In genomic region chr11:75533314-75534015, GRCm38 (mm10) we compare ENCODE assay signal across 8 mouse cellular contexts. TPM values are rescaled to one million over a fixed set of nuclear protein-coding genes. Genes with fewer than 3 reads are reported as not detected.
DNase-seq lines count a peak whose midpoint lies in the region; ATAC-seq and TF ChIP-seq lines count a peak whose summit lies in the region.

No protein-coding gene starts in this region.

- no peak for TF ChIP-seq CTCF in heart, postnatal 0 days (IDR thresholded peaks at IDR 0.05; ENCODE audit: low read depth)

- no peaks in the 10 kb centered on the region for H3K36me3 ChIP-seq in hindbrain, embryonic 10.5 days
- no peaks in the 10 kb centered on the region for H3K36me3 ChIP-seq in hindbrain, embryonic 11.5 days (ENCODE audit: control insufficient read depth, insufficient read depth, low read length)
- no peaks in the 10 kb centered on the region for H3K36me3 ChIP-seq in heart, postnatal 0 days (replicated peaks; ENCODE audit: control insufficient read depth, insufficient read depth, low read length)
- H3K36me3 ChIP-seq in midbrain, embryonic 14.5 days (ENCODE audit: control insufficient read depth, insufficient read depth, low read length) = no peaks in the 10 kb centered on the region

- no peak for TF ChIP-seq EP300 in heart, postnatal 0 days (IDR thresholded peaks at IDR 0.05; ENCODE audit: low read depth)

- no peak overlapping the region for H3K9ac ChIP-seq in hindbrain, embryonic 11.5 days (ENCODE audit: low read depth, low read length)
- H3K9ac ChIP-seq in heart, postnatal 0 days (replicated peaks; ENCODE audit: low read depth, low read length) = no peak overlapping the region
- peak overlapping the region; percentile 96; the same call in 1 of the 2 replicates for H3K9ac ChIP-seq in midbrain, embryonic 14.5 days (replicated peaks; ENCODE audit: low read length)

- peak overlapping the region; percentile 82 for H3K4me3 ChIP-seq in hindbrain, embryonic 10.5 days
- no peak overlapping the region for H3K4me3 ChIP-seq in hindbrain, embryonic 11.5 days (ENCODE audit: low read depth, low read length)
- peak overlapping the region; percentile 69; the same call in 1 of the 2 replicates for H3K4me3 ChIP-seq in heart, postnatal 0 days (ENCODE audit: low read depth, low read length)
- H3K4me3 ChIP-seq in midbrain, embryonic 14.5 days (replicated peaks; ENCODE audit: low read depth, low read length) = peak overlapping the region; percentile 73

- no peak overlapping the region for H3K4me2 ChIP-seq in hindbrain, embryonic 11.5 days (replicated peaks; ENCODE audit: low read depth, low read length)
- H3K4me2 ChIP-seq in heart, postnatal 0 days (ENCODE audit: low read depth, low read length) = peak overlapping the region; percentile 98; the same call in 1 of the 2 replicates
- peak overlapping the region; percentile 100 for H3K4me2 ChIP-seq in midbrain, embryonic 14.5 days (ENCODE audit: low read length)

- H3K27me3 ChIP-seq in hindbrain, embryonic 10.5 days (ENCODE audit: insufficient read depth, poor library complexity, severe bottlenecking) = 0 out of 2 replicates have a peak, but pooled peaks cover 8% of the 10 kb centered on the region
- H3K27me3 ChIP-seq in hindbrain, embryonic 11.5 days (ENCODE audit: control insufficient read depth, insufficient read depth, low read length) = no peaks in the 10 kb centered on the region
- H3K27me3 ChIP-seq in heart, postnatal 0 days (ENCODE audit: control insufficient read depth, insufficient read depth, low read length) = no peaks in the 10 kb centered on the region
- H3K27me3 ChIP-seq in midbrain, embryonic 14.5 days (ENCODE audit: control insufficient read depth, insufficient read depth, low read length) = no peaks in the 10 kb centered on the region

- DNase-seq in hindbrain, embryonic 10.5 days (ENCODE audit: low spot score) = no peak
- no peak for DNase-seq in hindbrain, embryonic 11.5 days (ENCODE audit: low spot score)
- peak; percentile 31 for DNase-seq in T-cell, adult 2 months (ENCODE audit: low spot score)
- DNase-seq in heart, postnatal 0 days (ENCODE audit: low spot score) = no peak
- no peak for DNase-seq in midbrain, embryonic 14.5 days
- DNase-seq in adrenal gland, postnatal 14 days = no peak
- no peak for DNase-seq in right cerebral cortex, postnatal 14 days

- 83% methylated on average over 6 of the region's 6 CpGs for WGBS in hindbrain, embryonic 10.5 days
- WGBS in hindbrain, embryonic 11.5 days = 84% methylated on average over 6 of the region's 6 CpGs
- WGBS in heart, postnatal 0 days = 66% methylated on average over 6 of the region's 6 CpGs
- WGBS in midbrain, embryonic 14.5 days = 87% methylated on average over 6 of the region's 6 CpGs

- H3K4me1 ChIP-seq in hindbrain, embryonic 10.5 days (replicated peaks) = peaks cover 51% of the 10 kb centered on the region
- H3K4me1 ChIP-seq in hindbrain, embryonic 11.5 days (replicated peaks; ENCODE audit: control insufficient read depth, insufficient read depth, low read length) = peaks cover 7% of the 10 kb centered on the region
- H3K4me1 ChIP-seq in heart, postnatal 0 days (ENCODE audit: control insufficient read depth, insufficient read depth) = peaks cover 18% of the 10 kb centered on the region
- H3K4me1 ChIP-seq in midbrain, embryonic 14.5 days (ENCODE audit: control insufficient read depth, insufficient read depth, low read length) = peaks cover 32% of the 10 kb centered on the region

- ATAC-seq in hindbrain, embryonic 11.5 days (ENCODE audit: low FRiP score) = no peak
- no peak for ATAC-seq in heart, postnatal 0 days (ENCODE audit: insufficient read depth, low read depth)
- ATAC-seq in midbrain, embryonic 14.5 days (ENCODE audit: low FRiP score, low TSS enrichment) = no peak
- ATAC-seq in inflammation-experienced regulatory T-cells, adult 6 months = no peak

- 0 out of 2 replicates have a peak overlapping the region, but pooled peaks have one; percentile 59 for H3K27ac ChIP-seq in hindbrain, embryonic 10.5 days
- no peak overlapping the region for H3K27ac ChIP-seq in hindbrain, embryonic 11.5 days (ENCODE audit: low read depth, low read length)
- peak overlapping the region; percentile 60 for H3K27ac ChIP-seq in heart, postnatal 0 days (ENCODE audit: low read depth)
- no peak overlapping the region for H3K27ac ChIP-seq in midbrain, embryonic 14.5 days (replicated peaks; ENCODE audit: low read depth, low read length)

- no peaks in the 10 kb centered on the region for H3K9me3 ChIP-seq in hindbrain, embryonic 10.5 days
- H3K9me3 ChIP-seq in hindbrain, embryonic 11.5 days (ENCODE audit: control insufficient read depth, low read length) = no peaks in the 10 kb centered on the region
- H3K9me3 ChIP-seq in heart, postnatal 0 days (replicated peaks; ENCODE audit: control insufficient read depth, low read length) = no peaks in the 10 kb centered on the region
- no peaks in the 10 kb centered on the region for H3K9me3 ChIP-seq in midbrain, embryonic 14.5 days (ENCODE audit: control insufficient read depth, low read length)

RNA-seq across cellular contexts. Expression of gene Slc43a2, which starts 2.0 kb away (rescaled TPM):
- 5.2 and 7.1 TPM in 2 replicates for polyA plus RNA-seq in hindbrain, embryonic 10.5 days (2016; fragmentation: Nextera tagmentation; extraction: Ambion mirVana)
- polyA plus RNA-seq in hindbrain, embryonic 11.5 days (2014; fragmentation: Nextera tagmentation; extraction: Ambion mirVana) = 5.5 and 5.9 TPM in 2 replicates
- 3.6 and 6.0 TPM in 2 replicates for total RNA-seq in heart, postnatal 0 days (2014; rRNA removed; ENCODE audit: low replicate concordance)
- 4.5 and 4.8 TPM in 2 replicates for polyA plus RNA-seq in heart, postnatal 0 days (2015; fragmentation: Nextera tagmentation; extraction: Ambion mirVana)
- 15.7 and 18.3 TPM in 2 replicates for polyA plus RNA-seq in midbrain, embryonic 14.5 days (2014; fragmentation: Nextera tagmentation; extraction: Ambion mirVana)
- total RNA-seq in adrenal gland, postnatal 14 days (2021) = 22.4 and 29.2 TPM in 2 replicates
- polyA plus RNA-seq in inflammation-experienced regulatory T-cells, adult 6 months (2017; shearing (Covaris generic)) = 10 to 100 TPM; 20.1 to 22.4 (median 21.6) TPM

RNA-seq across cellular contexts. Expression of gene Scarf1, which starts 20.1 kb away (rescaled TPM):
- polyA plus RNA-seq in hindbrain, embryonic 10.5 days (2016; fragmentation: Nextera tagmentation; extraction: Ambion mirVana) = 4.9 and 6.4 TPM in 2 replicates
- 3.4 and 4.0 TPM in 2 replicates for polyA plus RNA-seq in hindbrain, embryonic 11.5 days (2014; fragmentation: Nextera tagmentation; extraction: Ambion mirVana)
- total RNA-seq in heart, postnatal 0 days (2014; rRNA removed; ENCODE audit: low replicate concordance) = 20.2 and 21.6 TPM in 2 replicates
- polyA plus RNA-seq in heart, postnatal 0 days (2015; fragmentation: Nextera tagmentation; extraction: Ambion mirVana) = 9.6 and 10.0 TPM in 2 replicates
- 2.0 and 3.6 TPM in 2 replicates for polyA plus RNA-seq in midbrain, embryonic 14.5 days (2014; fragmentation: Nextera tagmentation; extraction: Ambion mirVana)
- total RNA-seq in adrenal gland, postnatal 14 days (2021) = 12.7 and 14.6 TPM in 2 replicates
- under 1 TPM; 0.18 to 0.93 (median 0.28) TPM for polyA plus RNA-seq in inflammation-experienced regulatory T-cells, adult 6 months (2017; shearing (Covaris generic))

RNA-seq across cellular contexts. Expression of gene Rilp, which starts 23.6 kb away (rescaled TPM):
- polyA plus RNA-seq in hindbrain, embryonic 10.5 days (2016; fragmentation: Nextera tagmentation; extraction: Ambion mirVana) = 0.35 and 0.65 TPM in 2 replicates
- 0.63 and 0.66 TPM in 2 replicates for polyA plus RNA-seq in hindbrain, embryonic 11.5 days (2014; fragmentation: Nextera tagmentation; extraction: Ambion mirVana)
- total RNA-seq in heart, postnatal 0 days (2014; rRNA removed; ENCODE audit: low replicate concordance) = 41.5 and 50.8 TPM in 2 replicates
- 27.1 and 30.2 TPM in 2 replicates for polyA plus RNA-seq in heart, postnatal 0 days (2015; fragmentation: Nextera tagmentation; extraction: Ambion mirVana)
- 1.0 and 1.6 TPM in 2 replicates for polyA plus RNA-seq in midbrain, embryonic 14.5 days (2014; fragmentation: Nextera tagmentation; extraction: Ambion mirVana)
- total RNA-seq in adrenal gland, postnatal 14 days (2021) = 14.3 and 15.9 TPM in 2 replicates
- not detected for polyA plus RNA-seq in inflammation-experienced regulatory T-cells, adult 6 months (2017; shearing (Covaris generic))

RNA-seq across cellular contexts. Expression of gene Prpf8, which starts 46.8 kb away (rescaled TPM):
- 74.8 and 78.1 TPM in 2 replicates for polyA plus RNA-seq in hindbrain, embryonic 10.5 days (2016; fragmentation: Nextera tagmentation; extraction: Ambion mirVana)
- polyA plus RNA-seq in hindbrain, embryonic 11.5 days (2014; fragmentation: Nextera tagmentation; extraction: Ambion mirVana) = 86.6 and 89.6 TPM in 2 replicates
- total RNA-seq in heart, postnatal 0 days (2014; rRNA removed; ENCODE audit: low replicate concordance) = 73.8 and 79.8 TPM in 2 replicates
- polyA plus RNA-seq in heart, postnatal 0 days (2015; fragmentation: Nextera tagmentation; extraction: Ambion mirVana) = 15.2 and 17.0 TPM in 2 replicates
- 59.9 and 89.5 TPM in 2 replicates for polyA plus RNA-seq in midbrain, embryonic 14.5 days (2014; fragmentation: Nextera tagmentation; extraction: Ambion mirVana)
- 127 and 135 TPM in 2 replicates for total RNA-seq in adrenal gland, postnatal 14 days (2021)
- 10 to 100 TPM; 37.6 to 48.7 (median 43.8) TPM for polyA plus RNA-seq in inflammation-experienced regulatory T-cells, adult 6 months (2017; shearing (Covaris generic))

RNA-seq across cellular contexts. Expression of gene Pitpna, which starts 54.4 kb away (rescaled TPM):
- 68.8 and 80.6 TPM in 2 replicates for polyA plus RNA-seq in hindbrain, embryonic 10.5 days (2016; fragmentation: Nextera tagmentation; extraction: Ambion mirVana)
- 96.2 and 99.5 TPM in 2 replicates for polyA plus RNA-seq in hindbrain, embryonic 11.5 days (2014; fragmentation: Nextera tagmentation; extraction: Ambion mirVana)
- 58.4 and 59.6 TPM in 2 replicates for total RNA-seq in heart, postnatal 0 days (2014; rRNA removed; ENCODE audit: low replicate concordance)
- 74.0 and 76.8 TPM in 2 replicates for polyA plus RNA-seq in heart, postnatal 0 days (2015; fragmentation: Nextera tagmentation; extraction: Ambion mirVana)
- polyA plus RNA-seq in midbrain, embryonic 14.5 days (2014; fragmentation: Nextera tagmentation; extraction: Ambion mirVana) = 115 and 120 TPM in 2 replicates
- 150 and 164 TPM in 2 replicates for total RNA-seq in adrenal gland, postnatal 14 days (2021)
- polyA plus RNA-seq in inflammation-experienced regulatory T-cells, adult 6 months (2017; shearing (Covaris generic)) = 10 to 100 TPM; 30.5 to 50.5 (median 40.2) TPM

Comparison
In these comparisons a context has a peak if more than half of its experiments do, and no peak if none do; other contexts are left out.
1. H3K27ac ChIP-seq: peak in hindbrain, embryonic 10.5 days (single experiment) and heart, postnatal 0 days (single experiment); none in hindbrain, embryonic 11.5 days (single experiment) and midbrain, embryonic 14.5 days (single experiment).
2. RNA of gene Rilp, which starts 23.6 kb away (polyA plus RNA-seq): 27.1 to 30.2 TPM in heart, postnatal 0 days; 1.0 to 1.6 TPM in midbrain, embryonic 14.5 days, 0.35 to 0.65 TPM in hindbrain, embryonic 10.5 days, 0.63 to 0.66 TPM in hindbrain, embryonic 11.5 days and not detected in inflammation-experienced regulatory T-cells, adult 6 months; every median in the first group is over 10 times any median in the second.